Mouse (Mus musculus) layer of hippocampus, adult 18-20 months (tissue): ENCODE measurements at regions not wholly inside any gene's neighbourhood (a gene's known extent, or its start where the extent isn't known, plus 50 kb on each side); places are given as distances from the start of the nearest gene placed in this dataset.

Experiments
- DNase-seq, 2 experiments: peaks; one replicate each; pipeline ENCODE4 v3.0.0; 2022; ENCODE audit warnings: low spot score in 2 of 2

DNA sequence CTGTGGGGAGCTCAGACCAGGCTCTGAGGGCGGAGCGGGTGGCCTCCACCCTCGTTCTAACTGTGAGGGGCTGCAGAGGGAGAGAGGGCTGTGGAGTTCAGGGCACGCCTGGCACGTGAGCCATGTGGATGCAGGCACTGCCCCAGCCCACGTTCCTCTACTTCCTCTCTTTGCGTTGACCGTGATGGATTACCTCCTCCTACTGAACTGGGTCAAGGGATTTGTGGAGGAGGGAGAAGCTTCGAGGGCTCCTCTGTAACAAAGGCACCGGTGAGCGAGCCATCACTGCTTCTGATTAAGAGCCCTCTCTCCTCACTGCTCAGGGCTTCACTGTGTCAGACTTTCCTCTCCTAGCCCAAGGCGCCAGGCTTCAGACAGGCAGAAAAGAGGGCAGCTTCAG lies 371.1 kb downstream of the Cdh26 start:
- no peak for DNase-seq

- no peak for DNase-seq
These were observed 375.0 kb downstream of the Cdh26 start for GRCm38 (mm10) chr2:178805283-178805682.

- no peak for DNase-seq
These were observed 391.2 kb downstream of the Cdh26 start for GRCm38 (mm10) chr2:178821552-178821951.

GRCm38 (mm10) chr2:178830313-178830712 lies 400.0 kb downstream of the Cdh26 start:
- no peak for DNase-seq

- DNase-seq = peak in 1 of 2 experiments; percentile 49
These were observed 404.7 kb downstream of the Cdh26 start for GRCm38 (mm10) chr2:178834986-178835385.

DNA sequence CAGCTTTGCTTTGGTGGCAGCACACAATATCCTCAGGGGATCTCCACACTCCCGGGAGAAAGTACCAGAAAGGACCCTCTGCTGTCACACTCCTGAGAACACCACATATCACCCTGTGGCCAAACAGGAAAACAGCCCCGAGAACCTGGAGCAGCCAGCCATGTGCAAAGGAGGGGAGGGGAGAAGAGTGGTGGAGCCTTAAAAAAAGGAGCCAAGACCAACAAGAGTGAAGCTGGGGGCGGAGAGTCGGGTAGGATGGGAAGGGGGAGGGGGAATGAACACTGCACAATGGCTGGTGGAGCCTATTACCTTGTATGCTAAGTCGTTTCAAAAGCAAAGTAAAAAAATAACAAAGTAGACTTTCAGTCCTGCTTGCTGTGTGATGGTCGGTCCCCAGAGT lies 408.2 kb downstream of the Cdh26 start:
- no peak for DNase-seq

GRCm38 (mm10) chr2:178840975-178841374 lies 410.6 kb downstream of the Cdh26 start:
- peak in 1 of 2 experiments; percentile 41 for DNase-seq

DNA sequence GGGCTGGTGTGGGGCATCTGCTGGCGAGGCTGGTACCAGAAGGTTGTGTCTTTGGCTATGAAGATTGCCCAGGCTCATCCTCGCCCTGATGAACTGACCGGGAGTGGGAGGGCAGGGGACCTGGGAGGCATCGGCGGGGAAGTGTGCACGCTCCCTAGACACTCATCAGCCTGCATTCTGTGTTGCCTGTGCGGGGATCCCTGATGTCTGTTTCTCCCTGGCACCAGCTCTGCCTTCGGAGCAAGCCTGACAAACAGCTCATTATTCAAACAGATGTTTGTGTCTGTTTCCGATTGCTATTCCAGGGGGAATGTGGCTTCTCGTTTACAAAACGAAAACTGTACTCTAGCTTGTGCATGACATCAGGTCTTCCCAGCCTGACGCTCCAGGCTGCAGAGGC lies 412.3 kb downstream of the Cdh26 start:
- peak in 1 of 2 experiments; percentile 32 for DNase-seq

GRCm38 (mm10) chr2:178843458-178843857 lies 413.1 kb downstream of the Cdh26 start:
- no peak for DNase-seq

DNA sequence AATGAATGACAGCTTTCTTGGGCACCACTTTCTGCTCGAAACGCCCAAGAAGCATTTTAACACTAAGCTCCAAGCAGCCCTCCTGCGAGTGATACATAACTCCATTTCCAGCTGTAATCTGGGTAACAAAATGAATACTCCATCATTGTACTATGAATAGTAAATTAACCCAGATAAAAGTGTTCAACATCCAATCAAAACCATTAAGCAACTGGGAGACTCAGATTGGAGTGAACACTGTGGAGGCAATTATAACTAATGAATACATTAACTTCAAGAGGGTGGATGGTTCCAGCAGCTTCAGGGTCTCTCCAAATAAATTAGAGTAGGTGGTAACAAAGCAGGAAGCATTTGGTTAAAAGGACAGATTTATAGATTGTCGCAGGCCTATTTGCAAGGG lies 414.2 kb downstream of the Cdh26 start:
- no peak for DNase-seq

DNA sequence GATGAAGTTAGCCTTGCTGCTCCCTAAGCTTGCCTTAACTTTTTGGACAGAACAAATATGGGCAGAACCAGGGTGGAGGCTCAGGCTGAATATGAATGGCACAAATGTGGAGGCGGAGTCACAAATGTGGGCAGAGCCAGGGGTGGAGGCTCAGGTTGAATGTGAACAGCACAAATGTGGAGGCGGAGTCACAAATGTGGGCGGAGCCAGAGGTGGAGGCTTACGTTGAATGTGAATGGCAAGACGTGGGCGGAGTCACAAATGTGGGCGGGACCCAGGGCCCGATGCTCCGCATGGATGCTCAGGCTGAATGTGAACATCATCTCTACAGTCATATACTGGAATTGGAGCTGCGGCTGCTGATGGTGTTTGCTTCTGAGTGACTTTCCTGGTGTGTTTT lies 420.0 kb downstream of the Cdh26 start:
- no peak for DNase-seq

- DNase-seq = no peak
These were observed 420.4 kb downstream of the Cdh26 start for GRCm38 (mm10) chr2:178850769-178851168.

DNA sequence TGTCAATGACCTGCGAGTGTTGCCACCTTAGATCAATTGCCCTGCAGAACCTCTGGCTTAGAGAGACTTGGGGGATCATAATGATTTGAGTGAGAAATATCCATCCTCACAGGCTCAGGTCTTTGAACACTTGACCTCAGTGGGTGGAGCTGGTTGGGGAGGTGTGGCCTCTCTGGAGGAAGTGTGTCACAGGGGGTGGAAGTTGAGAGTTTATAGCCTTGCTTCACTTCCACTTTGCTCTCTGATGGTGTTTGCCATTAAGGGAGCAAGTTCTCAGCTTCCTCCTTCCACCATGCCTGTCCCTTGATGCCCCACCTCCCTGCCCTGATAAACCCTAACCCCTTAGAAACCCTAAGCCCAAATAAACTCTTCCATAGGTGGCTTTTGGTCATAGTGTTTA lies 423.7 kb downstream of the Cdh26 start:
- DNase-seq = no peak

DNA sequence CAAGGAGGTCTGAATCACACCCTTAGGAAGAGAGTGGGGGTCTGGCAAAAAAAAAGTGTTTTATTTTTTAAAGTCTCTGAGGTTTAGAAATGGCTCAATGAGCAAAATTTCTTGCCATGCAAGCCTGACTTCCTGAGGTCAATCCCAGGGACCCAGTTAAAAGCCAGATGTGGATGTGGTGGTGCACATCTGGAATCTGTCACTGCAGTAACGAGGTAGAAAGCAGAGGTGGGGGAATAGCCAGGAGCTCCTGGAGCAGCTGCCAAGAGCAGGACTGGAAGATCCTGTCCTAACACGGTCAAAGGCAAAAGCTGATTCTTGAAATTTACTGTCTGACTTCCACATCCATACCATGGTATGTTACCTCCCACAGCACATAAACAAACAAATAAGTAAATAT lies 424.4 kb downstream of the Cdh26 start:
- no peak for DNase-seq

DNA sequence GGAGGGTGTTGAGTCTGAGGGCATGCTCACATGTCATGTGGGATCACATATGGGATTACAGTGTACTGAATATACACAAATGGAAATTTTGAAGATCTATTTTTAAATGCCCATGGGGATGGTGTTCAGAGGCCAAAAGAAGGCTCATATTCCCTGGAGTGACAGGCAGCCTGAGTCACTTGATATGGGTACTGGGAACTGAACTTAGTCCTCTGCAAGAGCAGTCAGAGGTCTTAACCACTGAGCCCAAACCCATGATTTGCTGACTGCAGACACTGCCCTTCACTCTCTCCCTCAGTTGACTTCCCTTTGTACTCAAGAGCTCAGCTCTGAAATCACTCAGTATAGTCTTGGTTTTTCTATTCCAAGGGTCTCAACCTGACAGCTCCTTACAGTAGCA lies 432.3 kb downstream of the Cdh26 start:
- no peak for DNase-seq

- DNase-seq = no peak
These were observed 436.8 kb downstream of the Cdh26 start for GRCm38 (mm10) chr2:178867086-178867485.

DNA sequence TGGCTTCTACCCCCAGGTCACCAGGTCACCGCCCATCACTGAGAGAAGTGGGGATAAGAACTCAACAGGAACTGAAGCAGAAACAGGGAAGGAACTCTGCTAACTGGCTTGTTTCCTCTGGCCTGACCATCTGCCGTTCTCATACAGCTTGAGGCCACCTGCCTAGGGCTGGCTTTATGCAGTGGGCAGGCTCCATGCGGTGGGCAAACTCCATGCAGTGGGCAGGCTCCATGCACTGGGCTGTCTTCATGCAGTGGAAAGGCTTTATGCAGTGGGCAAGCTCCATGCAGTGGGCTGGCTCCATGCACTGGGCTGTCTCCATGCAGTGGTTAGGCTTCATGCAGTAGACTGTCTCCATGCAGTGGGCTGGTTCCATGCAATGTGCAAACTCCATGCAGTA lies 438.8 kb downstream of the Cdh26 start:
- DNase-seq = no peak

GRCm38 (mm10) chr2:178878436-178878835 lies 448.1 kb downstream of the Cdh26 start:
- DNase-seq = peak in 1 of 2 experiments; percentile 9

- DNase-seq = peak in 1 of 2 experiments; percentile 41
These were observed 455.4 kb downstream of the Cdh26 start for GRCm38 (mm10) chr2:178885686-178886085.

DNA sequence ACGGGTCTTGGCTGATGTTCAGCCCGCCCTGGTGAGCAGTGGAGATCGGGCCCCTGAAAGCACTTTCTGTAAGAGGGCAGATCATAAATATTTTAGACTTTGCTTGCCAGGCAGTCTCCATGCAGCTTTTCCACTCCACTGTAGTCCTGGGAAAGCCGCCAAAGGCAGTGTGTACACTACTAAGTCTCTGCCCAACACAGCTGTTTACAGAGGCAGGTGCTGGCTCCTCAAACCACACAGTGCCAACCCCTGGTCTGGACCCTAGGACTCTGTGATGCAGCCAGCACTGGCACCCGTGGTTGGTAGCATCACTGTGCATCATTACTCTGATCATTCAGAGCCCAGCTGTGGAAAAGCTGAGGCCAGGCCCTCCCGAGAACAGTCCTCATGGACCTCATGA lies 458.4 kb downstream of the Cdh26 start:
- DNase-seq = no peak

DNA sequence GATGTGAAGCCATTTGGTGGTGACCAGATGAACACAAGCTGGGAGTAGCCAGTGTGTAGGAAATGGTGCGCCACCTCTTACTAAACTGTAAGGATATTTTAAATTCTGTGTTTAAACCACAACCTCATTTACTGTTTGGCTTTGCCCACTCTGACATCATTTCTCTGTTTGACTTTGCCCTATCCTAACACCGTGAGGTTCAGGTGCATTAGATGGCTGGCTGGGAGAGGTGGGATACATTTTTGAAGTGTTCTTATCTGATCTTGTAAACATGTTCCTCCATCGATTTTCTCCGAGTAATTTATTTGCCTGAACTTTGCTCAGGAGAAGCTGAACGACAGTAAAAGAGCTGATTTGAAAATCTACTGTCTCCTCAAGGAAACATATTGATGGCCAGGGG lies 472.1 kb downstream of the Cdh26 start:
- no peak for DNase-seq

DNA sequence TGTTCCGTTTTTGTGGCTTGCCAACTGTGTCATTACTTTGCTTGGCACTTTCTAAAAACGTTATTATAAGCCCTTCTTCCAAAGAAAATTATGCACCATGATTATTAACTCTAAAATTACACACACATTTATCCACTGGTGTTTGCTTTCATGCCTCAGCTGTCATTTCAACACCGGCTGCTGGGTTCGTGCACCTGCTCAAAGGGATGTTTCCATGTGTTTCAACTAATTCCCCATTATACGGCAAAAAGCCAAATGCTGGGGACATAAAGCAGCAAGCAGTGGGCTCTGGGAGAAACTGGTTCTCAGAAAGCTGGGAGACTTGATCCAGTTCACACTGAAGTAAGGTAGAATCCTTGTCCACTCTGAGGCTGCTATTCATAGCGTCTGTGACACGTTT lies 479.0 kb downstream of the Cdh26 start:
- no peak for DNase-seq

DNA sequence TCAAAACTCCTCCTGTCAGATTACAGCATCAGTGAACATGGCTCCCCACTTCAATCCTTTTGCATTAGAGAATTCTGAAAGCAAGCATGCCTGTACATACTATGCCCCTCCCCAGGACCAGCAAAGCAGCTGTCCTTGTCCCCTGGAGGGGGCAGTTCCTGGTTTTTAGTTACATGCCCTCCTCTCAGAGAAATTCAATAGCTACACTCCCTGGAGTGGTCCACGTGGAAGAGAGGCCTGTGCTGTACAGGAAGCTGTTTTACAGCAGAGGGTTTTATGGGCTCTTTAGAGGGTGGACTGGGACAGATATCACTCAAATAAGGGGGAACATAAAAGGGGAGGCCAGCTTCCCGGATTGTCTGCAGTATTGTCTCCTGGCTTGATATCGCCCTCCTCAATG lies 481.3 kb downstream of the Cdh26 start:
- DNase-seq = no peak

GRCm38 (mm10) chr2:178916316-178917033 lies 486.1 kb downstream of the Cdh26 start:
- DNase-seq = no peak
